Mouse (Mus musculus): Measurements from ENCODE around the gene Hyal3. TPM values are rescaled to one million over a fixed set of nuclear protein-coding genes. Genes with fewer than 3 reads are reported as not detected.

Hyal3 gene
- total RNA-seq, 1 experiment, result 0.54 TPM

DNA sequence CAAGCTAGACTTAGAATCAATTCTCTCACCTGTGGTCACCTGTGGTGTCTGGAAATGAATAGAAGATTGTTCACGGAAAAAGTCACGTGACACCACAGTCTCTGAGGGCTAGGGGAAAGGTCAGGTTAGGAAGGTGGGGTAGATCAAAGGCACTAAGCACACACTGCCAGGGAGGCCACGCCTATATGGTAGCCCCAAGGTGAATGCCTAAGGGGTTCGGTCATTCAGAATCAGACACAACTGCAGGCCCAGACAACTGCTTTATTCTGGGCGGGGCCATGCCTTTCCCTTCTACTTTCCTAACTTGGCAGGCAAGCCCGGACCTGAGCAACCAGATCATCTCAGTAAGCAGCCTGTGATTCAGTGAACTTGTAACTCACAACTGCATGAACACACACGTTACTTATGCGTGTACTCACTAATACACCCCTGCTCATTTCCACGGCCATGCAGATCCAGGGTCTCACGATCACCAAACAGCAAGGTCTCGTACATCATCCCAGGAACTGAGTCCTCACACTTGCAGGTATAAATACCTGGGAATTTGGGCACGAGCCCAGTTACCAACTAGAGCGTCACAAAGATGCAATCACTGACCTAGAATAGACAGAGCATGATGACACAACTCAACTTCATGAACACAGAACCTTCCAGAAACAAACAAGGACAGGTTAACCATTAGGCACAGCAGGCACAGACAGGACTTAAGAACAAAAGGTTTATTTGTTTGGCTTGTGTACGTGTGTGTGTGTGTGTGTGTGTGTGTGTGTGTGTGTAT, 4.8 kb upstream of the Hyal3 start:
- Histone ChIP-seq H3K9ac (ENCODE audit: insufficient read depth, low read depth, low read length, poor library complexity, severe bottlenecking) (0 out of 2 replicates have a peak overlapping the region, but pooled peaks have one; percentile 44), H3K9me3 (ENCODE audit: control insufficient read depth, insufficient read depth, low read depth, low read length) (no peaks in the 10 kb centered on the region), H3K27ac (ENCODE audit: insufficient read depth, low read depth, low read length, poor library complexity, severe bottlenecking) (peak overlapping the region; percentile 77), H3K4me1 (ENCODE audit: control insufficient read depth in 2 of 2, insufficient read depth in 2 of 2, low read length in 2 of 2, poor library complexity in 1 of 2) (peaks cover 0 to 18% of the 10 kb centered on the region in 2 experiments; a peak in 2 of 4 replicates), H3K36me3 (ENCODE audit: control insufficient read depth, insufficient read depth, low read length, poor library complexity, severe bottlenecking) (peaks cover 15% of the 10 kb centered on the region), H3K4me3 (ENCODE audit: insufficient read depth in 1 of 2, low read depth in 1 of 2, low read length in 2 of 2, poor library complexity in 1 of 2, severe bottlenecking in 1 of 2) (no peak overlapping the region)
- DNase-seq (ENCODE audit: low read depth, low spot score), result peak; percentile 92
- in situ Hi-C loops (cut with MboI; ENCODE audit: low sequenced_read_pairs in 2 of 2, unreplicated experiment in 2 of 2), result no loop called here
- TF ChIP-seq CHD2 (IDR thresholded peaks at IDR 0.05; ENCODE audit: low read depth, low read length), result no peak
- no peak for TF ChIP-seq ZNF384 (IDR thresholded peaks at IDR 0.05; ENCODE audit: low read depth, low read length)
- no peak for TF ChIP-seq HCFC1 (IDR thresholded peaks at IDR 0.05; ENCODE audit: borderline replicate concordance, insufficient read depth, low read length)
- no peak for TF ChIP-seq ZC3H11A (IDR thresholded peaks at IDR 0.05; ENCODE audit: borderline replicate concordance, low read depth, low read length)
- no peak for TF ChIP-seq MAFK (IDR thresholded peaks at IDR 0.05; ENCODE audit: insufficient read depth, low read depth, low read length)

DNA sequence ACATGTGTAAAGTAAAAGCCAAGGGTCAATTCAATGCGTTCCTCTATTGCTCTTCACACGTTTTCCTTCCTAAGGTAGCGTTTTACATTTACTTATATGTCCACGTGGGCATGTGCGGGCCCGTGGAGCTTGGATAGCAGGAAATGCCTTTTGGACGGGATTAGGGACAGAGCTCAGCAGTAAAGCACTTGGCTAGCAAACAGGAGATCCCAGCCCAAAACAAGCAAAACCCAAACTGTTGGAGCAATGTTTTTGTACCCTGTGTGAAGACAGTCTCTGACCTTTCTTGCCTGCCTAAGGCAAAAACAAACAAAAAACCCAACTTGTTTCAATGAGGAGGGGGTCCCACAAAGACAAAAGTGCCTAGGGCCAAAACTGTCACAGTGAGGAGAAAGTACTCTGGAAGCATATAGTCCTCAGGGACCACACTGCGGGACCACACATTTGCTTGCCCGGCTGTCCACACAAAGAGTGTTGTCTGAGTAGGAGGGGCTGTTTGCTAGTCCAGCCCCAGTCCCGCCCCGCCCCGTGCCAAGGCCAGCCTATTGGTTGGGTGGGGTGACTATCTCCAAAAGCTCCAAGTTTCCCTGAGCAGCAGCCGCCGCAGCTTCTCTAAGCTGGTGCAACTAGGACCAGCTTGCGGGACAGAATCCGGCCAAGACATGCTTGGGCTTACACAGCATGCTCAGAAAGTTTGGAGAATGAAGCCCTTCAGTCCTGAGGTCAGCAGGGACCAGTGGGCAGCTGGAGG, 4.1 kb upstream of the Hyal3 start, which contains the start of gene Hyal1:
Gene Hyal1 (plus strand): TSS at position 571 of the 751 bp plus-strand sequence.
- in situ Hi-C loops (cut with MboI; ENCODE audit: low sequenced_read_pairs in 2 of 2, unreplicated experiment in 2 of 2), result no loop called here
- Histone ChIP-seq H3K9me3 (ENCODE audit: control insufficient read depth, insufficient read depth, low read depth, low read length) (no peaks in the 10 kb centered on the region), H3K4me1 (ENCODE audit: control insufficient read depth in 2 of 2, insufficient read depth in 2 of 2, low read length in 2 of 2, poor library complexity in 1 of 2) (peaks cover 2 to 12% of the 10 kb centered on the region in 2 experiments; a peak in 2 of 4 replicates), H3K4me3 (ENCODE audit: insufficient read depth in 1 of 2, low read depth in 1 of 2, low read length in 2 of 2, poor library complexity in 1 of 2, severe bottlenecking in 1 of 2) (peak within 1 kb of the TSS; percentile 57 to 69), H3K9ac (ENCODE audit: insufficient read depth, low read depth, low read length, poor library complexity, severe bottlenecking) (peak within 1 kb of the TSS; percentile 62), H3K27ac (ENCODE audit: insufficient read depth, low read depth, low read length, poor library complexity, severe bottlenecking) (peak within 1 kb of the TSS; percentile 77), H3K36me3 (ENCODE audit: control insufficient read depth, insufficient read depth, low read length, poor library complexity, severe bottlenecking) (peaks cover 8% of the 10 kb centered on the region)
- no peak for TF ChIP-seq CHD2 (IDR thresholded peaks at IDR 0.05; ENCODE audit: low read depth, low read length)
- no peak for TF ChIP-seq ZC3H11A (IDR thresholded peaks at IDR 0.05; ENCODE audit: borderline replicate concordance, low read depth, low read length)
- no peak for TF ChIP-seq ZNF384 (IDR thresholded peaks at IDR 0.05; ENCODE audit: low read depth, low read length)
- TF ChIP-seq MAFK (IDR thresholded peaks at IDR 0.05; ENCODE audit: insufficient read depth, low read depth, low read length), result no peak
- TF ChIP-seq HCFC1 (IDR thresholded peaks at IDR 0.05; ENCODE audit: borderline replicate concordance, insufficient read depth, low read length), result no peak
- no peak for DNase-seq (ENCODE audit: low read depth, low spot score)

DNA sequence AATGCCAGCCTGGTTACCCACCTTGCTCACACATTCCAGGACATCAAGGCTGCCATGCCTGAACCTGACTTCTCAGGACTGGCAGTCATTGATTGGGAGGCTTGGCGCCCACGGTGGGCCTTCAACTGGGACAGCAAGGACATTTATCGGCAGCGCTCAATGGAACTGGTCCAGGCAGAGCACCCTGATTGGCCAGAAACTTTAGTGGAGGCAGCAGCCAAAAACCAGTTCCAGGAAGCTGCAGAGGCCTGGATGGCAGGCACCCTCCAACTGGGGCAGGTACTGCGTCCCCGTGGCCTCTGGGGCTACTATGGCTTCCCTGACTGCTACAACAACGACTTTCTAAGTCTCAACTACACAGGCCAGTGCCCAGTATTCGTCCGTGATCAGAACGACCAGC, 2.7 kb upstream of the Hyal3 start:
- H3K36me3 ChIP-seq (ENCODE audit: control insufficient read depth, insufficient read depth, low read length, poor library complexity, severe bottlenecking), result no peaks in the 10 kb centered on the region; the same call in 1 of the 2 replicates
- H3K27ac ChIP-seq (ENCODE audit: insufficient read depth, low read depth, low read length, poor library complexity, severe bottlenecking), result no peak overlapping the region
- TF ChIP-seq HCFC1 (IDR thresholded peaks at IDR 0.05; ENCODE audit: borderline replicate concordance, insufficient read depth, low read length) (no peak), ZNF384 (IDR thresholded peaks at IDR 0.05; ENCODE audit: low read depth, low read length) (no peak), MAFK (IDR thresholded peaks at IDR 0.05; ENCODE audit: insufficient read depth, low read depth, low read length) (no peak), ZC3H11A (IDR thresholded peaks at IDR 0.05; ENCODE audit: borderline replicate concordance, low read depth, low read length) (no peak), CHD2 (IDR thresholded peaks at IDR 0.05; ENCODE audit: low read depth, low read length) (no peak)
- H3K4me3 ChIP-seq (ENCODE audit: insufficient read depth in 1 of 2, low read depth in 1 of 2, low read length in 2 of 2, poor library complexity in 1 of 2, severe bottlenecking in 1 of 2), result no peak overlapping the region
- in situ Hi-C loops (cut with MboI; ENCODE audit: low sequenced_read_pairs in 2 of 2, unreplicated experiment in 2 of 2), result no loop called here
- peaks cover 2 to 22% of the 10 kb centered on the region in 2 experiments; a peak in 2 of 4 replicates for H3K4me1 ChIP-seq (ENCODE audit: control insufficient read depth in 2 of 2, insufficient read depth in 2 of 2, low read length in 2 of 2, poor library complexity in 1 of 2)
- no peak for DNase-seq (ENCODE audit: low read depth, low spot score)
- no peak overlapping the region for H3K9ac ChIP-seq (ENCODE audit: insufficient read depth, low read depth, low read length, poor library complexity, severe bottlenecking)
- no peaks in the 10 kb centered on the region for H3K9me3 ChIP-seq (ENCODE audit: control insufficient read depth, insufficient read depth, low read depth, low read length)

DNA sequence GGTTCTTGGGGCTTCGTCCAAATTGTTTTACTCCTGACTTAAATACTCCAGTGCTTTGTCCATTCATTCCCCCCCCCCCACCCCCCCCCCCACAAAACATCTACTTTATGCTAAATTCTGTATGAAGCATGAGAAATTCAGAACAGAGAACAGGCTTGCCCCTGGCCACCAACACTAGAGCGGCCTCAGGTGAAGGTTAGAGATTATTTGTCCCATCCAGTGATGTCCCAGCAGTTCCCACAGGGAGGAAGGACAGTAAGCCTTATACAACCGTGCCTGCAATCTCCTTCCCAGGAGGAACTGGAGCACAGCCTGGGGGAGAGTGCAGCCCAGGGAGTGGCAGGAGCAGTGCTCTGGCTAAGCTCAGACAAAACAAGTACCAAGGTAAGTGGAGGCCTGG, 2.0 kb upstream of the Hyal3 start, which contains the start of gene Naa80:
Gene Naa80 (plus strand): TSS at position 301 of the 400 bp plus-strand sequence.
- H3K9me3 ChIP-seq (ENCODE audit: control insufficient read depth, insufficient read depth, low read depth, low read length), result no peaks in the 10 kb centered on the region
- H3K36me3 ChIP-seq (ENCODE audit: control insufficient read depth, insufficient read depth, low read length, poor library complexity, severe bottlenecking), result no peaks in the 10 kb centered on the region; the same call in 1 of the 2 replicates
- no peak for DNase-seq (ENCODE audit: low read depth, low spot score)
- 0 out of 2 replicates have a peak within 1 kb of the TSS, but pooled peaks have one; percentile 3 for H3K9ac ChIP-seq (ENCODE audit: insufficient read depth, low read depth, low read length, poor library complexity, severe bottlenecking)
- H3K4me1 ChIP-seq (ENCODE audit: control insufficient read depth in 2 of 2, insufficient read depth in 2 of 2, low read length in 2 of 2, poor library complexity in 1 of 2), result peaks cover 2 to 22% of the 10 kb centered on the region in 2 experiments; a peak in 2 of 4 replicates
- H3K4me3 ChIP-seq (ENCODE audit: insufficient read depth in 1 of 2, low read depth in 1 of 2, low read length in 2 of 2, poor library complexity in 1 of 2, severe bottlenecking in 1 of 2), result no peak within 1 kb of the TSS
- TF ChIP-seq ZNF384 (IDR thresholded peaks at IDR 0.05; ENCODE audit: low read depth, low read length), result no peak
- TF ChIP-seq ZC3H11A (IDR thresholded peaks at IDR 0.05; ENCODE audit: borderline replicate concordance, low read depth, low read length), result no peak
- TF ChIP-seq CHD2 (IDR thresholded peaks at IDR 0.05; ENCODE audit: low read depth, low read length), result no peak
- no peak for TF ChIP-seq HCFC1 (IDR thresholded peaks at IDR 0.05; ENCODE audit: borderline replicate concordance, insufficient read depth, low read length)
- no peak for TF ChIP-seq MAFK (IDR thresholded peaks at IDR 0.05; ENCODE audit: insufficient read depth, low read depth, low read length)
- H3K27ac ChIP-seq (ENCODE audit: insufficient read depth, low read depth, low read length, poor library complexity, severe bottlenecking), result no peak within 1 kb of the TSS
- in situ Hi-C loops (cut with MboI; ENCODE audit: low sequenced_read_pairs in 2 of 2, unreplicated experiment in 2 of 2), result no loop called here

Data from ES-E14 (cell line).